Mouse (Mus musculus): ENCODE measurements at regions not wholly inside any gene's neighbourhood (a gene's known extent, or its start where the extent isn't known, plus 50 kb on each side); places are given as distances from the start of the nearest gene placed in this dataset.

- TF ChIP-seq CTCF (IDR thresholded peaks at IDR 0.05; ENCODE audit: control insufficient read depth, insufficient read depth, low read length) (no peak), POLR2A (IDR thresholded peaks at IDR 0.05; ENCODE audit: borderline replicate concordance, control insufficient read depth, low read depth, low read length) (no peak)
Measured at GRCm38 (mm10) chr1:78050231-78050630, 146.7 kb downstream of the Pax3 start.
